Mouse (Mus musculus) myocyte (in vitro differentiated cells): Measurements from ENCODE around the gene Pramel1.

Experiments used
- CEBPB ChIP-seq: IDR thresholded peaks from 2 replicates; pipeline ENCODE4 v1.6.1; 2011; ENCODE audit warnings: mild to moderate bottlenecking, moderate library complexity; ENCODE audit not compliant: poor library complexity, insufficient read depth, severe bottlenecking
- E2F4 ChIP-seq: IDR thresholded peaks from one replicate; pipeline ENCODE4 v1.6.1; 2011; ENCODE audit warnings: mild to moderate bottlenecking, control low read depth, moderate library complexity; ENCODE audit not compliant: insufficient read depth
- MAX ChIP-seq: IDR thresholded peaks from one replicate; pipeline ENCODE4 v1.6.1; 2011; ENCODE audit warnings: low read depth, mild to moderate bottlenecking, control low read depth
- MYOD1 ChIP-seq, 3 experiments: IDR thresholded peaks; one replicate each; pipeline ENCODE4 v1.6.1; 2011; ENCODE audit warnings: control low read depth in 2 of 3, low read depth in 2 of 3, mild to moderate bottlenecking in 2 of 3, moderate library complexity in 1 of 3; ENCODE audit not compliant: insufficient read length in 2 of 3, control insufficient read depth in 1 of 3
- MYOG ChIP-seq, 3 experiments: IDR thresholded peaks; one replicate each; pipeline ENCODE4 v1.6.1; 2011; ENCODE audit warnings: control low read depth in 2 of 3, low read depth in 2 of 3, mild to moderate bottlenecking in 2 of 3; ENCODE audit not compliant: insufficient read length in 2 of 3, control insufficient read depth in 1 of 3, insufficient read depth in 1 of 3
- POLR2A ChIP-seq: IDR thresholded peaks from one replicate; pipeline ENCODE4 v1.6.1; 2011; ENCODE audit warnings: low read depth, mild to moderate bottlenecking, control low read depth, moderate library complexity; ENCODE audit not compliant: insufficient read length
- POLR2AphosphoS2 ChIP-seq: IDR thresholded peaks from one replicate; pipeline ENCODE4 v1.6.1; 2011; ENCODE audit warnings: low read depth, control low read depth; ENCODE audit not compliant: insufficient read length
- REST ChIP-seq: IDR thresholded peaks from one replicate; pipeline ENCODE4 v1.6.1; 2011; ENCODE audit warnings: mild to moderate bottlenecking, control low read depth, moderate library complexity; ENCODE audit not compliant: insufficient read depth, insufficient read length
- SRF ChIP-seq: IDR thresholded peaks from one replicate; pipeline ENCODE4 v1.6.1; 2011; ENCODE audit warnings: low read depth; ENCODE audit not compliant: control insufficient read depth, insufficient read length
- TCF12 ChIP-seq: IDR thresholded peaks from one replicate; pipeline ENCODE4 v1.6.1; 2011; ENCODE audit warnings: mild to moderate bottlenecking, control low read depth; ENCODE audit not compliant: poor library complexity, insufficient read depth, severe bottlenecking
- USF1 ChIP-seq: IDR thresholded peaks from one replicate; pipeline ENCODE4 v1.6.1; 2011; ENCODE audit warnings: low read depth, mild to moderate bottlenecking, control low read depth, moderate library complexity

- TF ChIP-seq SRF (no peak), POLR2A (peak; percentile 50), MYOG (IDR thresholded peaks at IDR 0.05; ENCODE audit: control insufficient read depth in 1 of 3, insufficient read depth in 1 of 3, insufficient read length in 2 of 3, low read depth in 2 of 3) (no peak), CEBPB (no peak), REST (no peak), MAX (no peak), USF1 (no peak), E2F4 (no peak), MYOD1 (IDR thresholded peaks at IDR 0.05; ENCODE audit: control insufficient read depth in 1 of 3, insufficient read length in 2 of 3, low read depth in 2 of 3) (no peak), TCF12 (no peak), POLR2AphosphoS2 (peak; percentile 54)
Measured at GRCm38 (mm10) chr4:143412219-143413092, 18.2 kb downstream of the Pramel1 start, which contains the start of gene Pramef8.
